Mouse (Mus musculus) mature B cell (primary cell): ENCODE data around the gene Atp2b4.
"Not testable (repeated sequence)": the region's sequence is repeated elsewhere in the genome, so short reads cannot be mapped to it uniquely, and the experiment has no call there.

Experiments used
- in situ Hi-C: fragments of 300-500 bp; cut with MboI; formaldehyde crosslinking; loops from 2 replicates; pipeline ENCODE4 v1.14.3; 2019

Gene Atp2b4

GRCm38 (mm10) chr1:133749954-133750353 lies 50.9 kb downstream of the Atp2b4 start:
- in situ Hi-C loops, result no loop called here

DNA sequence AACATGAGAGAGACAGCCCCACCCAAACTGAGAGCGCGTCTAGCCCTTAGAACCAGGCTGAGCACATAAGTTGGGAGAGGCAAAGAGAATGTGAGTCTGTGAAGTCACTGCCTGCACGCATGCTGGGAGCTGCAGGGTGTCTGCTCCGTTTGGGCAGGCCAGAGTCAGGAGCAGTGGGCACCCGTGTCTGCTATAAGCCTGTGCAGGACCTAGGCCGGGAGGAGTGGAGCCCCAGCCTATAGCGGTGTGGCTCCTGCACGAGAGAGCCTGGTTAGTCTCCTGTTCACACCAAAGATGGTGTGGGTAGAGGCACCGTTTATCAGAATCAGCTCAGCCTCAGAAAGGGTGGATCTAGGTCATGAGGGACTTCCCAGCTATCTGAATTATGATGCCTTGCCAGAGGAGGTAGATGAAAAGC lies 55.8 kb downstream of the Atp2b4 start:
- in situ Hi-C loops, result no loop called here

- in situ Hi-C loops, result no loop called here
These were observed 56.2 kb downstream of the Atp2b4 start for GRCm38 (mm10) chr1:133744609-133745008.

GRCm38 (mm10) chr1:133742517-133742916 lies 58.3 kb downstream of the Atp2b4 start:
- in situ Hi-C loops, result no loop called here

DNA sequence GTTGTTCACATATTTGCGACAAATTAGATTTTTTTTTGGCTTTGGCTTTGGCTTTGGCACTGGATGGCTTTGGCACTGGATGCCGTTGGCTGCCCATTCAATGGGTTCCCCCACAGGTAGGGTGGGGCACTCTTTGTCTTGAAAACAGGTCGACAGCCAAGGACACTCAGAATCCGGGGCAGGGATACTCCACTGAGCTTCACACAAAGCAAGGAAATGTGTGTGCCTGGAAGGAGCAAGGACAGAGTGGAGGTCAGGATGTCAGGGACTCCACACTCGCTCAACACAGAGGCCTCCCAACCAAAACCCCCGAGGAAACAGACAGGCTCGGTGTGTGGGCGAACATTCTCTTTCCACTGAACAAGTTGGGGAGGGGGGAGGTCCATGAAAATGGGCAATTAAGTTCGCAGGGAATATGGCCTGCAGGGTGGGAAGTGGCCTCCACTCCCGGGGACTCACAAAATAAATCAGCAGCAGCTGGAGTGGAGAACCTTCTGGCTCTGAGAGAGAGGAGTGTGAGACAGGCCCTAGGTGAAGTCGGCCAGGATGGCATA lies 58.9 kb downstream of the Atp2b4 start:
- in situ Hi-C loops, result no loop called here

DNA sequence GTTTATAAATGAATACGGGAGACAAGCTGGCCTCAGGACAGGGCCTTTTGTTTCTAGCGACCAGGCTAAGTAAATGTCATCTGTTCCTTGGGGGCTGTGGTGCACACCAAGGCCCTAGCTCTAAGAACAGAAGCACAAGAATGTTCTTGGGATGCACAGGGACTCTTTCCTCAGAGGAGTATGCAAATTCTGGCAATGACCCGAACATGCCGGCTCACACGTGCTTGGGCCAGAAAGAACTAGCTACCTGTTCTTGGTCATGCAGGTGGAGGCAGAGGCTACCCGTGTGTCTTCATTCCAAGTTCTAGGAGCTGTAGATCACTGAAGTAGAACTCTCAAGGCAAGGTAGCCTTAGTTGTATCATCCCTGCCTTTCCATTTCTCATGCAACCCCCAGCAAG lies 59.7 kb downstream of the Atp2b4 start:
- in situ Hi-C loops, result no loop called here

- in situ Hi-C loops, result no loop called here
These were observed 64.2 kb downstream of the Atp2b4 start for GRCm38 (mm10) chr1:133736664-133737063.

DNA sequence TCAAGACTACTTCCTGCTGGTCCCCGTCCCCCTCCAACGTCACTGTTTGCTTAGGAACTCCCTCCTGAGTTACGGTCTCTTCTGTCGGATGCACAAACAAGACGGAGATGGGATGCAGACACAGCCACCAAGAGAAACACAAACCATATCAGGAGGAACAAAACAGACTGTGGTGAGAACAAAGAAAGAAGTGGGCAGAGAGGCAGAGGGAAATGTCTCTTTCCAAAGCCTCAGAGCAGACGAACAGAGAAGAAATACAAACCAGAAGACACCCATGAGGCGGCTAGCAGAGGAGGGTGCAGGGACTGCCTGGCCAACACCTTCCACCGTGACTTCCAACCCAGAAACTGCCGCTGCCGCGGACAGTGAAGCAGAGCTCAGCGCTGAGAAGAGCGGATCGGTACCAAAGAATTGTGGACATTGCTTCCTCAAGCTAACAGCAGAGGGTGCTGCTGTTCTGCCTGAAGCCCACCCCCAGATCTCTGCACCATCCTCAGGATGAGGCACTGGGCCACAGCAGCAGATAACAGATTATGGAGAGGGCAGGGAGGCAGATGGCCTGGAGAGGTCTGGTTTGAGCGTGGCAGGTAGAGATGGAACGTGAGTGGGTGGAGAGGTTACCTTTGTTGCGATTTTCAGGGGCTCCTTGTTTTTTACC lies 64.7 kb downstream of the Atp2b4 start:
- in situ Hi-C loops, result no loop called here

- in situ Hi-C loops, result no loop called here
These were observed 68.0 kb downstream of the Atp2b4 start for GRCm38 (mm10) chr1:133732814-133733213.

- in situ Hi-C loops, result no loop called here
These were observed 72.5 kb downstream of the Atp2b4 start for GRCm38 (mm10) chr1:133728339-133728738.

GRCm38 (mm10) chr1:133720342-133720741 lies 80.5 kb downstream of the Atp2b4 start:
- in situ Hi-C loops, result no loop called here

- in situ Hi-C loops, result loop anchor here (10.0 kb wide), 1 partner anchor 334 kb away; no protein-coding TSS in a partner anchor
These were observed 82.1 kb downstream of the Atp2b4 start for GRCm38 (mm10) chr1:133718786-133719185.

DNA sequence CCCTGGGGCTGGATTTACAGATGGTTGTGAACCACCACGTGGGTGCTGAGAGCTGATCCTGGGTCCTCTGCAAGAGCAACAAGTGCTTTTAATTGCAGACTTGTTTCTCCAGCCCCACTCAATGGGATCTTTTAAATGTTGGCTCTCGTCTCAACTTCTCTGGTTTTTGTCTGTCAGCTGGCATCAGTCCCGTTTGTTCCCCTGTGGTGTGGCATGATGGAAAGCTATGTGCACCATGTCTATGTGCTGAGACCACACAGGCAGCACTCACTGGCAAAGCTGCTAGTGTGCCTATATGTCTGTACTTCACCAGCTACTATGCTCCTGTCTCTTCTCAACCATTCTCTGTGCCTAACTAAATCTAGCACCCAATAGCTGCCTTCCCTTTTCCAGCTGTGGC lies 82.5 kb downstream of the Atp2b4 start:
- in situ Hi-C loops, result loop anchor here (10.0 kb wide), 1 partner anchor 333 kb away; no protein-coding TSS in a partner anchor

GRCm38 (mm10) chr1:133716464-133716863 lies 84.4 kb downstream of the Atp2b4 start:
- in situ Hi-C loops, result loop anchor here (10.0 kb wide), 1 partner anchor 332 kb away; no protein-coding TSS in a partner anchor

DNA sequence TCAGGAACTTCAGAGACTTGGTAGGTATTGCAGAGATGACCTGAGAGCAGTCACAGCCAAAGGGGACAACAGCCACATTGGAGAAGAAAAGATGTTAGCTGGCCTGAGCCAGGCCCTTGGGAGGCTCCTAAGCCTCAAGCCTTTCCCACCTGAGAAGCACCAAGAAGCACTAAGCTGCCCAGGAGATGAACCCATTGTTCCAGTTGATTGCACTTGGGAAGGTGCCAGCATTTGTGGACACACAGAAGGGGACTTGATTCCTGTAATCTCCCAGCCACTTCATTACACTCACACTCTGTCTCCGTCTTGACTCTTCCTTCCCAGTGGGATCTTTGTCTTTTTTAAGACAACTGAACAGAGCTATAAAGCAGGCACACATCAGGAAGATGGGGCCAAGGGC lies 85.7 kb downstream of the Atp2b4 start:
- in situ Hi-C loops, result loop anchor here (10.0 kb wide), 1 partner anchor 330 kb away; no protein-coding TSS in a partner anchor

DNA sequence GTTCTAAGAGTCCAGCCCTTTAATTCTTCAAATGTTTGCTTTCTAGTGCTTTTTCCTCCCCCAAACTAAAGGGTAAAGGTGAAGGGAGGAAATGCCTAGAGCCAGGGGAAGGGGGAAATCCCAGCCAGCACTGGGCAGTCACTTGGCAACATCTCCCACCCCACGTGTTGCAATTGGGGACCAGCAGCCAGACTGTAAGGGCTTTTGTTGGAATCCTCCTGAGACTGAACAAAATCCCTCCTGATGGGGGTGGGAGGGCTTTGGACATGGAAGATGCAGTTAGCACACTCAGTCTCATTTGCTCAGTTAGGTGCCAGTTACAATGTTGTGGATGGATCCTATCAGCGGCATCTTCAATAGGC lies 87.9 kb downstream of the Atp2b4 start:
- in situ Hi-C loops, result loop anchor here (10.0 kb wide), 1 partner anchor 328 kb away; no protein-coding TSS in a partner anchor

DNA sequence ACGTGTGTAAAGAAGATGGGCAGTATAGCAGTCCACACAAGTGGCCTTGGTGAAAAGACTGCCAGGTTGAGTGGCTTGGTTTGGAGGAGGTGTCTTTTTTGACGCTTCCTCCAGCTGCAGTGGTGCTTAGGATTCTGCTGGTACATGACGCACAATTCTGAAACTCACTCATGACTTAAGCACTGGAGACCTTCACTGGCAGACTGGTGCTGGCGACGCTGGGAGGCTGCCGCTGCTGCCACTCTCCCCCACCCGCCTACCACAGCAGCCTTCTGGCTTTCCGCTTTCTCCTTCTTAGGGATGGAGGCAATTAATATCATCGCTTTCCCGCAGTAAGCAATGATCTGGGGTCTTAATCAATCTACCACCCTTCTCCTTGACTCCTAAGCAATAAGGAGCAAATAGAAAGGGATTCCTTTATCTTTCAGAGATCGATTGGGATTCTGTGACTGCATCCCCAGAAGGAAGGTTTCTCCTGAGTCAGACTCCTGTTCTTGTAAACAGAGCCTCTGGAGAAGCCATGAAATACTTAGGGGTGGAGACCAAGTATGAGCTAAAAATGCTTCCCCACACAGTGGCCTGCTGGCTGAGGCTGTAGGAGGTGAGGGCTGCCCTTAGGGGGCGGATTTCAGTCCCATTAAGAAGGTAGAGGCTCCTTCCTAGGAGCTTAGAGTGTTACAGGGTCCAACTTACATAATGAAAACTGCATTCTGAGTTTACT lies 88.4 kb downstream of the Atp2b4 start:
- in situ Hi-C loops, result loop anchor here (10.0 kb wide), 1 partner anchor 328 kb away; no protein-coding TSS in a partner anchor

DNA sequence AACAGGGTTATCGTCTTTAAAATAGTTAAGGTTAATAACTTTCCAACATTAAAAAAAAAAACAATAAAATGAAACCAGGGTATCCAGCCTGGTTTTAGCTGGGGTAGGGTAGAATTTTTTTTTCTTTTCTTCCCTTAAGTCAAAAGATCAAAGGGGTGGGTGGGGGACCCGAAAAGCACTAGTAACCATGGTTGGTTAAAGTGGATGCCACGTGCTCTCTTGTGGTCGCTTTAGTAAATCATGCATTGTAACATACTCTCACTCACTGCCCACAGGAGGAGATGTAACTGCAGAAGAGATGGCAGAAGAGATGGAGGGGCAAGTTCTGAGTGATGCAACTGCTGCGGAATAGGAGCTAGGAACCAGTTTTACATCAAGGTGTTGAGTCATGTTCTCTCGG lies 89.5 kb downstream of the Atp2b4 start:
- in situ Hi-C loops, result loop anchor here (10.0 kb wide), 1 partner anchor 327 kb away; no protein-coding TSS in a partner anchor

DNA sequence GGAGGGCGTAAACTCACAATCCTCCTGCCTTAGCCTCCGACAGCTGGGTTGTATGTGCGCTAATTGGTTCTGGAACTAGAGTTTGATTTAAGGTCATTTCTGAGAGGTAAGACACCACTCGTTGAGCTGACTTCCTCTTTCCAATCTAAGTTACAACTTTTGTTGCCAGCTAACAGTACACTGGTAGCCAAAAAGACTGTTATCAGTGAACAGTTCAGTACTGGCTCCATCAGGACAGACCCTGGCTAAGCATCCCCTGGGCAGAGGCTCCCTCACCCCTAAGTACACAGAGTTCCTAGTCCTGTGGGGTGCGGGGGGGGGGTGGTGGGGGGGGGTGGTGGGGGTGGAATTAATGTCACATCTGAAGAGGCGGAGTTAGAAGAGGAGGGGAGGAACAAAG lies 89.9 kb downstream of the Atp2b4 start:
- in situ Hi-C loops, result loop anchor here (10.0 kb wide), 1 partner anchor 326 kb away; no protein-coding TSS in a partner anchor

GRCm38 (mm10) chr1:133709292-133709691 lies 91.5 kb downstream of the Atp2b4 start:
- in situ Hi-C loops, result no loop called here

DNA sequence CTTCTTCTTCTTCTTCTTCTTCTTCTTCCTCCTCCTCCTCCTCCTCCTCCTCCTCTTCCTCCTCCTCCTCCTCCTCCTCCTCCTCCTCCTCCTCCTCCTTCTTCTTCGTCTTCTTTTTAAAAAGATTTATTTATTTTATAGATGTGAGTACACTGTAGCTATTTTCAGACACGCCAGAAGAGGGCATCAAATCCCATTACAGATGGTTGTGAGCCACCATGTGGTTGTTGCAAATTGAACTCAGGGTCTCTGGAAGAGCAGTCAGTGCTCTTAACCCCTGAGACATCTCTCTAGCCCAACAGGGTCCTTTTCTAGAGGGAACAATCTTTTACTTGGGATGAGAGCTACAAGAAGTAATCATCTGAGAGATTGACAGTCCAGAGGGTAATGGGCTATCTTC lies 99.0 kb downstream of the Atp2b4 start:
- in situ Hi-C loops, result not testable (repeated sequence)

DNA sequence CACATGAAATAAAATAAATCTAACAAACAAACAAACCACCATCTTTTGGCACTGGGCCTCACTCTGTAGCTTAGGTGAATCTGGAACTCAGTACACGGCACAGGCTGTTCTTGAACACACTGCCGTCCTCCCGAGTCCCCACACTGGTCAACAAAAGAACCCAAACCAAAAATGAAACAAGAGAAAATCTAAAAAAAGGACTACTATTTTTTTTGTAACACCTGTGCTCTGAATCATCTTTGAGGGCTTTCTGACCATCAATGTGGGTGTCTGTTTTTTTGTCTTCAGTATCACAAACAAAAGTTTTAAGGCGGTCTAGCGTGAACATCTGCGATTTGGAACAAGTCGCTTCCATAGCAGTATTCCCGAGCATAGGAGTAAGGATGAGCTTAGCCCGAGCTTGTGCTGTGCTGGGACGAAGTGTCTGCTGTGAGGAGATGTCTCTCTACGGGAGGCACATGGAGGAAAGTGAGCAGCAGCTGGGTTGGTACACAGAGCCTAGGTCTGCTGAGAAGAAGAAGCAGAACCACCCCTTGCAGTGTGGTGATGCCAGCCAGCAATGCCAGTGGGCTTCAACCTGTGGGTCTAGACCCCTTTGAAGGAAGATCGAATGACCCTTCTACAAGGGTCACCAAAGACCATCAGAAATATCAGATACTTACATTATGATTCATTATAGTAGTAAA lies 102.8 kb downstream of the Atp2b4 start:
- in situ Hi-C loops, result no loop called here
